Mouse (Mus musculus): Measurements from ENCODE around the gene Olfr193.

DNA sequence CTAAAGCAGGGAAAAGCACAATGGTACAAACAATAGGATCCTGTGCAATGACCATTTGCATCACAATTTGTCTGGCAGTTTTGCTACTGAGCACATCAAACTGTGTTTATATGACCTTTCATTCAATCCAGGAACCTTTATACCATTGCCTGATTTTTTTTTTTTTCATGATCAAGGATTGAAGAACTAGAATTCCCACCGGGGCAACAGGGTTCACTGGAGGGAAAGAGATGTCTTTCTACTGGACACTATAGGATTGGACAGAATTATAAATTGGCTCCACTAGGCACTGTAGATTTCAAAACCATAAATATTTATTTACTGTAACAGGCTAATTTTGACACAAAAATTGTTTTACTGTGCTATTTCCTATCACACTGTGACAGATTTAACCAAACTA is at the start of gene Olfr193:
- TF ChIP-seq CTCF (IDR thresholded peaks at IDR 0.05; ENCODE audit: low read depth) (no peak), EP300 (IDR thresholded peaks at IDR 0.05; ENCODE audit: low read depth) (no peak)
